Mouse (Mus musculus): Measurements from ENCODE around the gene Rpl41.

GRCm38 (mm10) chr10:128505974-128506373, 43.1 kb downstream of the Rpl41 start:
- TF ChIP-seq GATA1 (IDR thresholded peaks at IDR 0.05; ENCODE audit: low read length) (no peak), TAL1 (IDR thresholded peaks at IDR 0.05; ENCODE audit: low read length) (no peak)
